Mouse (Mus musculus) lung, adult 2 months (tissue): ENCODE data around the gene Kri1. TPM values are rescaled to one million over a fixed set of nuclear protein-coding genes. Genes with fewer than 3 reads are reported as not detected.

Experiments used
- DNase-seq: peaks from one replicate; pipeline ENCODE4 v3.0.0; 2022
- H3K4me1 ChIP-seq: fragments of 200-500 bp; 2 replicates; pipeline ENCODE4 v1.6.1; 2011; ENCODE audit warnings: low read length; ENCODE audit not compliant: control insufficient read depth, insufficient read depth
- H3K4me3 ChIP-seq: fragments of 200-500 bp; replicated peaks from 2 replicates; pipeline ENCODE3; 2011; ENCODE audit warnings: low read depth, mild to moderate bottlenecking, control low read depth, low read length; ENCODE audit errors: extremely low read depth
- CTCF ChIP-seq: fragments of 200-500 bp; IDR thresholded peaks from 2 replicates; pipeline ENCODE4 v1.5.1; 2011; ENCODE audit warnings: mild to moderate bottlenecking, low read length, control low read depth; ENCODE audit not compliant: insufficient read depth
- POLR2A ChIP-seq: fragments of 200-500 bp; IDR thresholded peaks from 2 replicates; pipeline ENCODE4 v1.6.1; 2011; ENCODE audit warnings: low read depth, mild to moderate bottlenecking, control low read depth, low read length, borderline replicate concordance; ENCODE audit errors: extremely low read depth
- WGBS: fragments of 180-500 bp; shearing (Covaris S2); methylation state at CpG from one replicate; pipeline ENCODE4 v1.1.7; 2018; 5-methylcytosine and 5-hydroxymethylcytosine counted together
- polyA plus RNA-seq: library from polyadenylated mRNA; depleted of rRNA; stranded (reverse); fragments of >200 nt; gene quantifications from 2 replicates; pipeline ENCODE4 v1.2.3, GENCODE M21; 2012

Kri1 gene
- polyA plus RNA-seq, 1 experiment: 21.5 TPM

DNA sequence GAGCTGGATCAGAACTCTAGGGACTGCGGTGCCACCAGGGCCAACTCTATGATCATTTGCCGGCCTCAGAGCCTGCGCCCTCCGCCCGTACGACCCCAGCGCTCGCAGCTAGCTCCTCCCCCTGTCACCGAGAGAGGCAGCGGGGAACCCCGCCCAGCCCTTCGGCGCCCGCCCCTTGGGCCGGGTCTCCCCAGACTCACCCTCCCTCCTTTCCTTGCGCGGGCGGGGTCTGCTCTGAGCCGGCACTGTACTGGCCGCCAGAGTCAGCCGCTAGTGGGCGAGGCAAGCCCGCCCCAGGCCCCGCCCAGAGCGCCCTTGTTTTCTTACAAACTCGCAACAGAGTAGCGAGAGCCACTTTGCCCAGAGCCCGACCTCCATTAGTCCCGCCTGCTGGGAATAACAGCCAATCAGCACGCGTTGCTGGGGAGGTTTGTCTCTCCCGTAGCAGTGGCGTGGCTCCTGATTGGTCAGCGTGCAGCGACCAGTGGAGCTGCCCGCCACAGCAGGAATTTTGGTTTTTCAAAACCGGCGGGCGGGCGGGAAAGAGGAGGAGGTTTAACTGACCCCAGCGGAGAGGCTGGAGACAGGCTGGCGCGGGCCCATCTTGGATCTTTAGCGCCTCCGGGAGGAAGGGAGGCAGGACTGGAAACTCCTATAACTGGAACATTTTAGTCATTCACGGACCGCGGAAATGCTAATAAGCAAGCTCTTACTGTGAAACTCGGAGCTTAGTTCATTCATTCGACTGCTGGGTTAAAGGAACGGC, 3.4 kb upstream of the Kri1 start, which contains the start of gene Cdkn2d:
TSS of gene Cdkn2d (minus strand) at position 386 of the 766 bp plus-strand sequence.
- Histone ChIP-seq H3K4me1 (peaks cover 12% of the 10 kb centered on the region; the same call in 1 of the 2 replicates), H3K4me3 (peak within 1 kb of the TSS; percentile 97)
- WGBS: under 1% methylated on average over 46 of the region's 51 CpGs
- peak; percentile 79; the same call in 1 of the 2 replicates for TF ChIP-seq POLR2A
- no peak for TF ChIP-seq CTCF
- peak; percentile 99 for DNase-seq

GRCm38 (mm10) chr9:21290589-21290988, 2.8 kb upstream of the Kri1 start:
- peak overlapping the region; percentile 97 for H3K4me3 ChIP-seq
- no peak for TF ChIP-seq CTCF
- no peak for TF ChIP-seq POLR2A
- no peak for DNase-seq
- H3K4me1 ChIP-seq: peaks cover 12% of the 10 kb centered on the region; the same call in 1 of the 2 replicates
- under 1% methylated on average over 20 of the region's 20 CpGs for WGBS

DNA sequence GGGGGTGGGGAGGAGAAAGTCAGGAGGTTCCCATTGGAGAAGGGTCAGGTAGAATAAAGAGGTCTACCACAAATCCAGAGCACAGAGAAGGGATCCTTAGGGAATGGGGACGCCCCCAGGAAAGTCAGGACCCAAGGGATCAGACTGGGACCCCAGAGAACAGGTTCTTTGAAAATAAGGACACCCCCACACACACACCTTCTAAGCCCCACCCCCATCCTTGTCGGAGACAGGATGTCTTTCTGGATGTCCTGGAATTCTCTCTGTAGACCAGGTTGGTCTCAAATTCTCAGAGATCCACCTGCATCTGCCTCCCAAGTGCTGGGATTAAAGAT, 1.5 kb upstream of the Kri1 start:
- no peak overlapping the region for H3K4me3 ChIP-seq
- DNase-seq: no peak
- TF ChIP-seq CTCF: no peak
- TF ChIP-seq POLR2A: no peak
- H3K4me1 ChIP-seq: peaks cover 12% of the 10 kb centered on the region; the same call in 1 of the 2 replicates
- WGBS: 70% methylated on average over 2 of the region's 2 CpGs

GRCm38 (mm10) chr9:21288404-21289336, 901 bp upstream of the Kri1 start:
- 63% methylated on average over 13 of the region's 13 CpGs for WGBS
- peaks cover 12% of the 10 kb centered on the region; the same call in 1 of the 2 replicates for H3K4me1 ChIP-seq
- H3K4me3 ChIP-seq: peak overlapping the region; percentile 68
- DNase-seq: no peak
- TF ChIP-seq POLR2A: no peak
- no peak for TF ChIP-seq CTCF

- TF ChIP-seq CTCF (no peak), POLR2A (no peak)
- peaks cover 12% of the 10 kb centered on the region; the same call in 1 of the 2 replicates for H3K4me1 ChIP-seq
- WGBS: 41% methylated on average over 3 of the region's 3 CpGs
- no peak for DNase-seq
- no peak overlapping the region for H3K4me3 ChIP-seq
Measured at GRCm38 (mm10) chr9:21286753-21287152, 1.0 kb downstream of the Kri1 start.

DNA sequence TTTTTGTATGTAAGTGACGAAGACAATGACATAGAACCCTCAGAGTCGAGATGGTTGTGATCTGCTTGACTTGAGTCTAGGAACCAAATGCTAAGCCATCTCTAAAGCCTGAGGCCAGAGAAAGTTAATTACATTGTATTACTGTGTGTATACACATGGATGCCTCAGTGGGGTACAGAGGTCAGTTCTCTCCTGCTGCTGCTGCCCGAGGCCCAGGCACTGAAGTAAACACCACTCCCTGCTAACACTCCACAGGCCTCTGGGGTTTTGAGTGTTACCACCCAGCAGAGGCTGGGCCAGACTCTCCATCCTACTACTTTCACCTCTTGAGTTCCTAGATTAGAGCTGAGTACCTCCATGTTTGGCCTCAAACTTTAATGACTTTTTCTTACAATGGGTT, 3.8 kb downstream of the Kri1 start:
- WGBS: 81% methylated on average over 3 of the region's 3 CpGs

DNA sequence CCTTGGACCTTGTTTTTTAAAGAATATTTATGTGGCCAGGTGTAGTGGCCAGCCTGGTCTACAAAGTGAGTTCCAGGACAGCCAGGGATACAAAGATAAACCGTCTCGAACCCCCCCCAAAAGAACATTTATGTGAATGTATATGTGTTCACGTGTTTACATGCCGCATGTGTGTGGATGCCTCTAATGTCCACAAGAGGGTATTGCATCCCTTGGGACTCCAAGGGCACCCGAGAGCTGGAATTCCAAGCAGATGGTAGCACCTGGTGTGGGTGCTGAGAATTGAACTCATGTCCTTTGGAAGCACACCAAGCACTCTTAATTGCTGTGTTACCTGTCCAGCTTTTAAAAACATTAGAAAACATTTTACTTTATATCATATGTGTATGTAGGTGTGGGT, 4.2 kb downstream of the Kri1 start:
- DNase-seq: no peak
- WGBS: 90% methylated on average over 5 of the region's 5 CpGs
- Histone ChIP-seq H3K4me1 (peaks cover 8% of the 10 kb centered on the region; the same call in 1 of the 2 replicates), H3K4me3 (no peak overlapping the region)
- TF ChIP-seq CTCF: no peak
- TF ChIP-seq POLR2A: no peak

More for the DNA sequence above, 3.8 kb downstream of the Kri1 start:
- Histone ChIP-seq H3K4me1 (peaks cover 10% of the 10 kb centered on the region; the same call in 1 of the 2 replicates), H3K4me3 (no peak overlapping the region)
- no peak for TF ChIP-seq CTCF
- no peak for TF ChIP-seq POLR2A
- DNase-seq: no peak

DNA sequence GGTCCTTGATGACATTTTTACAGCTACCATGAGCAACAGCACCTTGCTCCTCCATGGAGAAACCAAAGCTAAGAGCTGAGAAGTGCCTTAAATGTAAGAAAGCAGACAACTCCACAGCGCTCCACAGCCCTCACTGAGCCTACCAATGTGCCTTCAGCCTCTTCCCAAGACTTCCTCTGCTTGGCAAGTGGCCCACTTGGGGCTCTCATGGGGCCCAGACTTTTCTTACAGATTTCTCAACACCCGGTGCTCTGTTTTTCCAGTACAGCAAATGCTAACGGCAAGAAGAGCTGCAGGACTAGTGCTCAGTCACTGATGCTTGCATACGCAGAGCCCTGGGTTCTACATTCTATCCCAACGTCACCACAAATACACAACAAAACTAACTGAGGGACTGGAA, 10.0 kb downstream of the Kri1 start:
- no peak for TF ChIP-seq CTCF
- TF ChIP-seq POLR2A: no peak
- 75% methylated on average over 5 of the region's 5 CpGs for WGBS
- no peaks in the 10 kb centered on the region for H3K4me1 ChIP-seq
- no peak overlapping the region for H3K4me3 ChIP-seq
- DNase-seq: no peak

- Histone ChIP-seq H3K4me1 (no peaks in the 10 kb centered on the region), H3K4me3 (no peak overlapping the region)
- no peak for DNase-seq
- 81% methylated on average over 8 of the region's 8 CpGs for WGBS
- TF ChIP-seq CTCF (no peak), POLR2A (no peak)
Measured at GRCm38 (mm10) chr9:21276307-21276706, 11.5 kb downstream of the Kri1 start.
